Mouse (Mus musculus) left cerebral cortex, postnatal 36 days (tissue): ENCODE results near the gene Rilpl1. TPM values are rescaled to one million over a fixed set of nuclear protein-coding genes. Genes with fewer than 3 reads are reported as not detected.
"Not testable (repeated sequence)": the region's sequence is repeated elsewhere in the genome, so short reads cannot be mapped to it uniquely, and the experiment has no call there.

Source experiments
- DNase-seq, 2 experiments: peaks; one replicate each; pipeline ENCODE4 v3.0.0; 2021 to 2022; ENCODE audit warnings: low spot score in 2 of 2, mixed read lengths in 1 of 2
- intact Hi-C: fragments of 180-260 bp; cut with DNase I; formaldehyde crosslinking; loops from one replicate; pipeline ENCODE4 v1.15.1; 2025
- total RNA-seq, 2 experiments: library from RNA; stranded (reverse); gene quantifications; 2 replicates each; pipeline ENCODE4 v1.2.3; 2021

The Rilpl1 gene
- total RNA-seq, 2 experiments from 2014 or later: 65.9 to 97.7 TPM

DNA sequence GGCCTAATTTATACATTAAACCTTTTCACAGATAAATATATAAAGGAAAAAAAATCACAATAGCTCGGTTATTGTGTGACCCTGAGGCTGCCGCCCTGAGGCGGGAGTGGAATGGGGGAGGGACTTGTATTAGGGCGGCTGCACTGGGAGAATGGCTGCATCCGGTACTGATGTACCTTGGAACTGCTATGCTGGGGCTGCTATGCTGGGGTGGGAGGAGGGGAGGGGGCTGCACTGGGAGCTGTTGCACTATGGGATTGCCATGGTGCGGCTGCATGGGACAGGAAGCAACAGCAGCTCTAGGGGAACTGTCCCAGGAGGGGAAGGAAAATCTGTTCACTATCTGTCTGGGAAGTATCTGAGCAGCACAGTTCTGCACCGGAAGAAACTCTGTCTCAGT lies 1.3 kb upstream of the Rilpl1 start:
- intact Hi-C loops: loop anchor here (5.0 kb wide), 1 partner anchor 50 kb away; the partner anchor contains the start of gene Snrnp35
- DNase-seq: no peak

DNA sequence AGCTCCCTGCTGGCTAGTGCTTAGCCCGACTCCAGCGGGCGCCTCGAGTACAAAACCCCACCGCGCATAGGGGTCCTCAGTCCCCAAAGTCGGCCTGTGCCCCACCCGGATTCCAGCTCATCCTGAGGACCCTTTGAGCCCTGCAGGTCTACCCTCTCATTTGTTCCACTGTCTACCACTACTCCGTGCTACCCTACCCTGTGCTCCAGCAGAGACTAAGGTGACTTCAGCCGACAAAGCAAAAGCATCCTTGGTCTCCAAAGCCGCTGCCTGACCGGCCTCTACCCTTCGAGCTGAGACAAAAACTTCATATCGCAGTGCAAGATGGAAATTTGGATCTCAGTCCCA lies 366 bp upstream of the Rilpl1 start:
- no peak for DNase-seq
- intact Hi-C loops: loop anchor here (5.0 kb wide), 1 partner anchor 49 kb away; the partner anchor contains the start of gene Snrnp35

DNA sequence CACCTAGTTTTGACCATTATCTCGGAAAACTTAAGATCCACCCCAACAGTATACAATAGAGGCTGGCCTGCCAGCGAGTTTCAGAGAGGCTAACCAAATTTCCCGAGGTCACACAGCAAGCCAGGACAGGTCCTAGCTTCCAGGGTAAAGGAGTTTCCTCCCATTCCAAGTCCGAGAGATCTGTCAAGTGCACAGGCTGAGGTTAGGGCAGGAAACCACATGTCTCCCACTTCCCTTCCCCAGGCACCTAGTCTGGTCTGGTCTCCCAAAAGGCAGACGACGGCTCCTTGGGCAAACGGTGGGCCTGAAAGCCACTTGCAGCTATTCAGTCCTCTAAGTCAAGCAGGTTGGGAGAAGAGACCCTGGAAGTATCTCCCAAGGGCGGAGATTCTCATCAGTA lies 1.5 kb downstream of the Rilpl1 start:
- no peak for DNase-seq
- intact Hi-C loops: loop anchor here (5.0 kb wide), 1 partner anchor 47 kb away; the partner anchor contains the start of gene Snrnp35

DNA sequence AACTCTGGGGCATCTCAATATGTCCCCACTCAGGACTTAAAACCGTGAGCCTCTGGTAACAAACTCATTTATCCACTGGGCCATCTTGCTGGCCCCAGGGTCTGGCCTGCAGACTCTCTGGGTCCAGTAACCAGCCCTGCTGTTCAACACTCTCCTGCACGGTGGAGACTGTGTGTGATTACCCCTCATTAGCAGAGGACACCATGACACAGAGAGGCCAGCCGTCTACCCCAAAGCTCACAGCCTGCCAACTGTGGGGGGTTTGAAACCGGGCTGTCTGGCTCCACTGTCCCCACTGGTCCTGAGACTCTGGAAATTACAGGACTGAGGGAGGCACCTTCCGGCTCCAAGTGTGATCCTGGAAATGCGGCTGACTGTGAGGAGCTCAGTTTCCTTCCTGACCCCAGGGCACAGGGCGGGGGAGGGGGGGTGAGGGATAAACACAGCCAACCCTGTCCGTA lies 2.0 kb downstream of the Rilpl1 start:
- intact Hi-C loops: no loop called here

DNA sequence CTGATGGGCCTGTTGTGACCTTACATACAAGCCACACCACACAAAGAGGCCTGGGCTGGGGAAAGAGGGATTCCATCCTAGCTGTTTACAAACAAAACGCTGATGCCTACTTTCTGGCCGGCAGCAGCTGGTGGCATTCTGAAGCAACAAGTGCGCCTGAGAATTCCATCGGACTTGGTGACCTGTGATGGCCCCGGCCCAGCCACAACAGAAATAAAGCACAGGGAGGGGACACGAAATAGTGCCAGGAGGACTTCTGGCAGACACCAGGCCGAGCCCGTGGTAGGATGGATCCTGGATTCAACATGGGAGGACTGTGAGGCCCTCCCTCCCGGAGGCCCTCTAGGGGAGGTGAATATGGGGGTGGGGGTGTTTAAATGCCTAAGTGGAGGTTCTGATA lies 2.4 kb downstream of the Rilpl1 start:
- intact Hi-C loops: no loop called here
- no peak for DNase-seq

More for the DNA sequence above, 2.0 kb downstream of the Rilpl1 start:
- DNase-seq: no peak

DNA sequence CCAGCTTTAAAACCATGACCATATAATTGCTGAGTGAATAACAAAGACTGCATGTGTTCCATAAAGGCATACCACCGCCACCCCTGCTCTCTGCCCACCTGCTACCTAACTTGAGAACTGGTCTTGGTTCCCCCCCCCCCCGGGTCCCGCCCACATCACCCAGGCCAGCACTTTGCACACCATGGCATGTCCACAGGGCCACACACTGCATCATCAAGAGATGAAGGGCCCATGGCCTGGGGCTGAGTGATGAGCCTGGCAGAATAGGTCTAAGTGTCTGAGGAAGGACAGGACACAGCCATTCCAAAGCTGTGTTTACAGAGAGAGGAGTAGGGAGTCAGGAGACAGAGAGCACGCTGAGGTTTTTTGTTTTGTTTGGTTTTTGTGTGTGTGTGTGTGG lies 2.8 kb downstream of the Rilpl1 start:
- DNase-seq: no peak
- intact Hi-C loops: no loop called here

DNA sequence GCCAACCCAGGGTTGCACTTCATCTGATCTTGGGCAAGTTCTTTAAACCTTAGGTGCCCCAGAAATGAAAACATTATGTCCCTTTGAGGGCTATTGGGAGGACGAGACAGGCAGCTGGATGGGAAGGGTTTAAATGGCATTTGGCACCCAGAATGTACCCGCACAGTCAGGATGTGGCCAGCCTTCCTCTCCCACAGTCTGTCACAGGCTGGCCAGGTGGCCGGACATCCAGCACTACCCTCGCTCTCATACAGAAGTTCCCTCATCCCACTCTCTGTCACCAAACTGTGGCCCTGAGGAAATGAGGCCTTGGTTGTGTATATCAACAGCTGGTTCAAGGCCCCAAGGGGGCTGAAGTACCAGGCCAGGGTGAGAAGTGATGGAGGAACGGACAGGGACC lies 6.2 kb downstream of the Rilpl1 start:
- intact Hi-C loops: no loop called here
- DNase-seq: no peak

DNA sequence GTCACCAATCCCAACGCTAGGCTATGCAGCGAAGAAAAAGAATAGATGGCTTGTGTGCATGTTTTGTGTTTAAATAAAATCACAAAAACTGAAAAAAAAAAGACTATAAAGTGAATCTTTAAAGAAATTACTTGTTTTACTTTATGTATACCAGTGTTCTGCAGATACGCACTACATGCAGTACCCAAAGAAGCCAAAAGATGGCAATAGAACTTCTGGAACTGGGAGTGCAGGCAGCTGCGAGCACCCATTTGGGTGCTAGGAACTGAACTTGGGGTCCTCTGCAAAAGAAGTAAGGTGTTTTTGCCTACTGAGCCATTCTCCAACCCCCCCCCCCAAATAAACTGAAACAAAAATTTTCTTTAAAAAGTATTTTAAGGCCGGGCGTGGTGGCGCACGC lies 8.2 kb downstream of the Rilpl1 start:
- intact Hi-C loops: no loop called here
- no peak for DNase-seq

DNA sequence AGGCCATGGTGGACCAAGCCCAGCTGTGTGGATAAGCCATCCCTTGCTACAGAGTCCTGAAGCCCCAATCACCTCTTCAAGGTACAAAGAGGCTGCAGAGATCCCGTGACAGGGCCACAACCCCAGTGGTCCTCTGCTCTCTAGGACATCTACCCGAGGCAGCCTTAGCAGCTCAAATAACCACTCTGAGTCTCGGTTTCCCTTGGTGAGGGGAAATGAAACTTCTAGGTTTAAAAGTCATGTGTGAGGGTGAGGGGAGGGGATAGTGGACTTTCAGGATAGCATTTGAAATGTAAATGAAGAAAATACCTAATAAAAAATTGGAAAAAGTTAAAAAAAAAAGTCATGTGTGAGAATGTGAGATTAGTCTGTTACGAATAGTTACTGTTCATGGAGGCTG lies 9.6 kb downstream of the Rilpl1 start:
- DNase-seq: no peak
- intact Hi-C loops: no loop called here

DNA sequence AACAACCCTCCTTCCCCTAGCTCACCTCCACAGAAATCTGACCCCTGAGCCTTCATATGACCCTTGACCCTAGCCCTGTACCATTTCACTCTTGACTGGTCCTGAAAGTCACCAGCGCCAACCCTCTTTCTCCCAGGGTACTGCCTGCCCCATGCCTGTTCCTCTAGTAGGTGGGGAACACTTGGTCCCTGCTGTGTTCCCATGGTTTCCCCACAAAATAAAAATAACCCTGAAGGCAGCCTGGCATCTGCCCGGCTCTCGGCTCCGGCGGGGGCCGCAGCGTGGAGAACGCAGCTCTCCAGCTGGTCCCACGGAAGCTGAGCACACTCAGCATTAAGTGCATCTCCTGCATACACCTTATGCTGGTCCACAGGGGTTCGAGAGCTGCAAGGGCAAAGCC lies 12.5 kb downstream of the Rilpl1 start:
- peak; percentile 82 to 89 for DNase-seq
- intact Hi-C loops: loop anchor here (1.0 kb wide), 1 partner anchor 15 kb away; no protein-coding TSS in a partner anchor

DNA sequence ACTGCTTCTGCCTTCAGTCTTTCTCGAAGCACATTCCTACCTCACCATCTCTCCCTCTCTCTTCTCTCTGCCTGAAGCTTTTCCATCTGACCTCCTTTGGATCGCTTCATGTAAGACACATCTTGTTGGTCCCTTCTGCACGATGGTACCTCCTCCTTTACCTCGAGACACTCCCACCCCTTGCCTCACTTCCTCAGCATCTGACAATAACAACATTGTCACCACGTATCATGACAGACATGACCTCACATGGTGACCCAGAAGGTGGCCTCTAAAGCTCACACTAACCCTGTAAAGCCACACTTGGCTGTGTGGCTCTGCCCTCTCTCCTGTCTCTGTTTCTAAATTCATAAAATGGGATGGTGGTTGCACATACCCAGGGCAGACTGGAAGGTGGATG lies 15.4 kb downstream of the Rilpl1 start:
- DNase-seq: no peak
- intact Hi-C loops: no loop called here

DNA sequence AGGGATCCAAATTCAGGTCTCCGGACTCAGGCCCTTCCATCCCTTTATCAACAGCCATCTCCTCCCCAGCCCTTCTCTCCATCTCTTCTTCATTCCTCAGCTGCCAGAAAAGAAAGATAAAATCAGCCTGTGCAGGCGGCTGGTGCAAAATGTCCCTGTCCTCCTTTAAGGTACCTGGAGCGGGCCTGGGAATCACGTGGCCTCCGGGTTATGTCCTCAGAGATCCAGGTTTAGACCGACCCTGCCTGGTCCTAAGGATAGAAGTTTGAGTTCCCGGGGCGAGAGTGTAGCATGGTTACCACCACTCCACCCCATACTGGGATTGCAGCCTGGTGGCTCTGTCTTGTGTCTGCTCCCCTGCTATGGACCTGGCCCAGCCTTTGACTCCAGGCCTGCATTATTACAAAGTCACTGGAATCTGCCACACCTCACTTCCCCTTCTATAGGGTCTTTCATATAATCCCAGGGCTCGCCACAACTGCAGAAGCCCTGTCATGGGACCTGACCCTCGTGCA lies 20.6 kb downstream of the Rilpl1 start:
- no peak for DNase-seq
- intact Hi-C loops: no loop called here

DNA sequence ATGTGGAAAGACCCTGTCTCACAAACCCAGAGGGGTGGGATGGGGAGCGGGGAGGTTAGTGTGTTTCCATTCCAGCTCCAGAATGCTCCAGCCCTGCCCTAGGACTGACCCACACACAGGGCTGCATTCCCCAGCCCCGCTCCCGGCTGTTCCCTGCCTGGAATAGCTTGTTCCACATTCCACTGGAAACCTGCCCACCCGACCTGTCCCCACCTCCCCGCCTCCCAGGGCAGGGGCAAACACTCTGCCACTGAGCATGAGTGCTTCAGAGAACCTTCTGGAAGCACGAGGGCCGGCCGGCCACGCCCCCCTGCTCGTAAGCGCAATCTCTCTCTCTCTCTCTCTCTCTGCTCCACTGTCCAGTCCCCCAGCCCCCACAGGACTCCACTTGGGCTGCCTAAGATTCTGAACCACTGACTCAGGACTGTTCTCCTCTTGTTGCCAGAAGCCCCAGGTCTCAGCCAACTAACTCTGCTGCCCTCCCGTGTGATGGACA lies 21.4 kb downstream of the Rilpl1 start:
- no peak for DNase-seq
- intact Hi-C loops: no loop called here

DNA sequence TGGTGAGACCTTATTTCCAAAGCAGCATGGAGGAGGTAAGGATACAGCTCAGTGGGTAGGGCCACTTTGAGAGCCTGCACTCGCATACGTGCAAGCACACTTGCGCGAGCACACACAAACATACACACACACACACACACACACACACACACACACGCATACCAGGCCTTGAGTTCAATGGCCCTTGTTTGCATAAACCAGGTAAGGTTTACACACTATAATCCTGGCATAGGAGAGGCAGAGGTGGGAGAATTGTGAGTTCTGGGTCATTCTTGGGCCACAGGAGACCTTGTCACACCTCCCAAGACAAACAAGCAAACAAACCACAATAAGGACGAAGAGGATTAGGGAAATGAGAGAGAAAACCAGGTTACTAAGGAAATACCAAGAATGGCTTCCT lies 22.0 kb downstream of the Rilpl1 start:
- DNase-seq: no peak
- intact Hi-C loops: no loop called here

DNA sequence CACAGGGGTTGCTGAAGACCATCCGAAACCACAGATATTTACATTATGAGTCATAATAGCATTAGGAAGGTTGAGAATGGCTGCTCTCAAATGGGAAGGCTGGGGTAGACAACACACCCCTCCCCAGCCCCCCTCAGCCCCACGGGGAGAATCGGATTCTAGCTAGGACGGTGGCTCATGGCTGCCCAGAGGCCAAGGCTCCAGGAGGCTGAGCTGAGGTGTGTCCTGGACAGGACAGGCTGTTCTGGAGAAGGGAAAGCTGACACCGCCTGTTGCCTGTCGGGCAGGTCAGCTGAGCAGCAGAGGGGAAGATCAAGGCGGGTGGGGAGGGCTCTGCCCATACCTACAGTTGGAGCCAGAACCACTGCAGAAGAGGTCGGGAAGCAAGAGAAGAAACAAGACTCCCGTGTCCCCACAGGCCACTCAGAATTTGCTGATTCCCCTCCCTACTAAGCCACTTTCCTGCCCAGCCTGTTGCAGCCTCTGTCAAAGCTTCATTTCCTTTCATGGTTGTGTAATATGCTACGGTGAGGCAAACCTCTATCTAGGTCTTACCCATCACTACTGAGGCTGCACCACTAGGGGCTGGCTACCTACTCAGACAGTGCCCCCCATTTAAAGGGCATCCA lies 24.3 kb downstream of the Rilpl1 start:
- no peak for DNase-seq
- intact Hi-C loops: no loop called here

DNA sequence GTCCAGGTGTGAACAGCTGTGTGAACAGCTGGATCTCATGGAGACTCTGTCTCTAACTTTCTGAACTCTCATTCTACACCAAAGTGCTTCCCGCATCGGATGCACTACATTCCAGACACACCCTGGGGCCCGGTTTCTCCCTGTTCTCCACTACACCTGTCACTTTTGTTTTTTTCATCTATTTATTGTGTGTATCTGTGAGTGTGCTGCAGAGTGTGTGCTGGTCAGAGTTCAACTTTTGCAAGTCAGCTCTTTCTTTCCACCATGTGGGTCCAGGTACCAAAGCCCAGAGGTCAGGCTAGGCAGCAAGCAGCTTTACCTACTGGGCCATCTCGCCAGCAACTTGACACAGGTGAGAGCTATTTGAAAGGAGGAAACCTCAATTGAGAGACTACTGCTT lies 26.0 kb downstream of the Rilpl1 start:
- intact Hi-C loops: no loop called here
- DNase-seq: no peak

DNA sequence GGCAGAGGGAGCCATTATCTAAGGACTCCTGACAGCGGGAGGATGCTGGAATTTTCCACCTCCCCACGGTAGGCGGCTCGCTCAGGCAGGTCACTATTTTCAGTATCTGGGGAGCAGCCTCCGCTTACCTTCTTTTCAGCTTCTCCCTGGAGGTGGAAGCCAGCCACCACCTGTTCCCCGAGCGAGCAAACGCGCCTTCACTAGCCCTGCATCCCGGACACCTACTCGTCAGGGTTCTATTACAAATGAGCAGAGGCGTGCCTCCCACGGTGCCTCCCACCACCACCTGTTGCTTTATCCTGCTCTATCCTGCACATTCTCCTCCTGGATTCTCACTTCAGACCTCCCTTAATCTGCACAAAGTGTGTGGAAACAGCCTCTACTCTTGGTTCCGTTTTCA lies 27.4 kb downstream of the Rilpl1 start:
- DNase-seq: peak; percentile 89 to 92
- intact Hi-C loops: loop anchor here (1.0 kb wide), 1 partner anchor 15 kb away; no protein-coding TSS in a partner anchor

DNA sequence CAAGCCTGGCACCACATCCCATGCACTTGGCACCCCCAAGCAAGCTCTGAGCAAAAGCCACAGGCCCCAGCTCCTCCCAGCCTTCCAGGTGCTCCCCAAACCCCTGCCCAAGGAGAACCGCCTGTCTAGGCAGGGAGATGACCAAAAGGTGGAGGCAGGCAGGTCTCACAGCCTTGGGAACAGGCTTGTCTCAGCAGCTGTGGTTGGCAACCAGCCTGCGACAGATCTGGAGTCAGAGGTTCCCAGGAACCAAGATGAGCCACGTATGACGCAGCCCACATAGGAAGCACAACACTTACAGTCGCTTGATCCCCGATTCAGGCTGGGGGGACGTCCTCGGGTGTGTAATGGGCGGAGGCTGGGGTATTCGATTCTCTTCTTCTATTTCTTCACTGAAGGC lies 29.6 kb downstream of the Rilpl1 start:
- intact Hi-C loops: no loop called here
- peak in 1 of 2 experiments; percentile 54 for DNase-seq

DNA sequence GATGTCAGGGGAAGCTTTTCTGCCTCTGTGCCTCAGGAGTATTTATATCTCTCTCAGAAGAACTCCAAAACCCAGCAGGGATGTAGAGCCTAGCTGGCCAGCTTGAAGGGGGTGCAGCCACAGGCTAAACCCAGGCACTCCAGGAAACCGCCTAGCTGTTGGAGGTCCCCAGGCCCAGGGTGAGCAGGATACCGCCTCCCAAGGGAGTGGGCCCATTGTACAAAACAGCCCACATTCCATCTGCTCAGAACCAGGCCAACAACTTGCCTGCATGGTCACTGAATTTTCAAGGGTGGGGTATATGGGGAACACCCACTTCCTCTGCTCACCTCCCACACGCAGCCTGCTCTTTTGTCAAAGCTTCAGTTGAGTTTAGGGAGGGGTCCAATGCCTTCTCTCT lies 30.6 kb downstream of the Rilpl1 start:
- intact Hi-C loops: no loop called here
- peak; percentile 64 to 78 for DNase-seq

DNA sequence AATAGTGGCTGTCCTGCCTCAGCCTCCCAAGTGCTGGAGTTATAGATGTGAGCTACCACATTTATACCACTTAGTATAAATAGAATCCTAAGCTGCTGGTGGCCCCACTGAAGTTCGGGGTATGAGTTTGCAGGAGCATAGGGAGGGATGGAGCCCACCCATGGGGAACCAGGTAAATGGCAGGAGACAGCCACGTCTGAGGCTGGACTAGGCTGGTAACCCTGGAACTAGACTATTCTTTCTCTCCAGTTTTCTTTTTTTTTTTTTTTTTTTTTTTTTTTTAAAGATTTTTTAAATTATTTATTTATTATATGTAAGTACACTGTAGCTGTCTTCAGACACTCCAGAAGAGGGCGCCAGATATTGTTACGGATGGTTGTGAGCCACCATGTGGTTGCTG lies 31.2 kb downstream of the Rilpl1 start:
- DNase-seq, intact Hi-C loops: not testable (repeated sequence)

DNA sequence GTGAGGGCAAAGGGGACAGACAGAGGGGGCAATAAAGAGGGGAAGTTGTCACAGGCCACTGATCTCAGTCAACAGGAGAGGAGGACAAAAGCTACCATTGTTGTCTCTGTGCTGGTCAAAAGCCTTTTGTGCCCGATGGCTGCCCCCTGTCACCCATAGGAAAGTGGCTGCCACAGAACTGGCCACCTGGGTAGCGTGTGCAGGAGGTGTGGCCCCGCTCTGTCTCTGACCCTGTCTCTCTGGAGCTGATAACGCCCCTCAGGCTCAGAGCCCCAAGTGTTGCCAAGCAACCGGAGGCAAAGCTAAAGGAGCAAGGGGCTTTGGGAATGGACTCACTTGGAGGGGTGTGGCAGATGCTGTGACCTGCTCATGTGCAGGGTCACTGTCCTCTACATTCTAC lies 32.2 kb downstream of the Rilpl1 start:
- intact Hi-C loops: no loop called here
- DNase-seq: no peak
